Mouse (Mus musculus) embryonic fibroblast, embryonic 13.5 days (primary cell): ENCODE measurements at regions not wholly inside any gene's neighbourhood (a gene's known extent, or its start where the extent isn't known, plus 50 kb on each side); places are given as distances from the start of the nearest gene placed in this dataset.
"Not testable (repeated sequence)": the region's sequence is repeated elsewhere in the genome, so short reads cannot be mapped to it uniquely, and the experiment has no call there.

Experiments
- H3K27ac ChIP-seq: 2 replicates; pipeline ENCODE4 v1.5.1; 2012; ENCODE audit warnings: low read length, control low read depth, inconsistent platforms; ENCODE audit not compliant: insufficient read depth
- H3K4me1 ChIP-seq: 2 replicates; pipeline ENCODE4 v1.6.1; 2011; ENCODE audit warnings: low read length; ENCODE audit not compliant: control insufficient read depth, insufficient read depth
- H3K4me3 ChIP-seq: 2 replicates; pipeline ENCODE4 v1.5.1; 2011; ENCODE audit warnings: mild to moderate bottlenecking, control low read depth, low read length; ENCODE audit not compliant: insufficient read depth
- CTCF ChIP-seq: IDR thresholded peaks from 2 replicates; pipeline ENCODE4 v1.5.1; 2011; ENCODE audit warnings: mild to moderate bottlenecking, control low read depth, low read length, moderate library complexity, borderline replicate concordance; ENCODE audit not compliant: insufficient read depth
- POLR2A ChIP-seq: IDR thresholded peaks from 2 replicates; pipeline ENCODE4 v1.6.1; 2011; ENCODE audit warnings: low read depth, mild to moderate bottlenecking, control low read depth, low read length, moderate library complexity

- TF ChIP-seq CTCF (no peak), POLR2A (no peak)
- Histone ChIP-seq H3K4me1 (peaks cover 6% of the 10 kb centered on the region), H3K27ac (peak overlapping the region; percentile 94), H3K4me3 (no peak overlapping the region)
These were observed 224.2 kb downstream of the Diras2 start for GRCm38 (mm10) chr13:52306783-52307440.

- TF ChIP-seq POLR2A (no peak), CTCF (no peak)
- no peak overlapping the region for H3K4me3 ChIP-seq
- peaks cover 6% of the 10 kb centered on the region for H3K4me1 ChIP-seq
- H3K27ac ChIP-seq = no peak overlapping the region
These were observed 220.1 kb downstream of the Diras2 start for GRCm38 (mm10) chr13:52310954-52311353.

- TF ChIP-seq POLR2A = no peak
- Histone ChIP-seq H3K27ac (no peak overlapping the region), H3K4me1 (no peaks in the 10 kb centered on the region), H3K4me3 (no peak overlapping the region)
These were observed 212.8 kb downstream of the Diras2 start for GRCm38 (mm10) chr13:52318276-52318675.

GRCm38 (mm10) chr13:52323691-52324090, 207.4 kb downstream of the Diras2 start:
- no peaks in the 10 kb centered on the region for H3K4me1 ChIP-seq
- no peak for TF ChIP-seq CTCF
- TF ChIP-seq POLR2A = no peak
- H3K4me3 ChIP-seq = no peak overlapping the region
- H3K27ac ChIP-seq = no peak overlapping the region

GRCm38 (mm10) chr13:52324378-52324777, 206.7 kb downstream of the Diras2 start:
- H3K4me3 ChIP-seq, H3K4me1 ChIP-seq, H3K27ac ChIP-seq: not testable (repeated sequence)

GRCm38 (mm10) chr13:52325647-52326046, 205.4 kb downstream of the Diras2 start:
- not testable (repeated sequence) for H3K4me3 ChIP-seq, H3K27ac ChIP-seq, H3K4me1 ChIP-seq

- no peak for TF ChIP-seq CTCF
- no peak for TF ChIP-seq POLR2A
- no peak overlapping the region for H3K4me3 ChIP-seq
- no peaks in the 10 kb centered on the region for H3K4me1 ChIP-seq
- no peak overlapping the region for H3K27ac ChIP-seq
These were observed 203.3 kb downstream of the Diras2 start for GRCm38 (mm10) chr13:52327734-52328133.

- no peaks in the 10 kb centered on the region for H3K4me1 ChIP-seq
- H3K4me3 ChIP-seq = no peak overlapping the region
- TF ChIP-seq CTCF (no peak), POLR2A (no peak)
- no peak overlapping the region for H3K27ac ChIP-seq
These were observed 202.3 kb downstream of the Diras2 start for GRCm38 (mm10) chr13:52328766-52329165.

- no peaks in the 10 kb centered on the region for H3K4me1 ChIP-seq
- no peak for TF ChIP-seq CTCF
- TF ChIP-seq POLR2A = no peak
- H3K4me3 ChIP-seq = no peak overlapping the region
- no peak overlapping the region for H3K27ac ChIP-seq
These were observed 200.0 kb downstream of the Diras2 start for GRCm38 (mm10) chr13:52331068-52331467.

GRCm38 (mm10) chr13:52334962-52335361, 196.1 kb downstream of the Diras2 start:
- no peak for TF ChIP-seq CTCF
- no peak for TF ChIP-seq POLR2A

GRCm38 (mm10) chr13:52337936-52338335, 193.1 kb downstream of the Diras2 start:
- Histone ChIP-seq H3K4me3 (no peak overlapping the region), H3K27ac (no peak overlapping the region), H3K4me1 (no peaks in the 10 kb centered on the region)
- TF ChIP-seq CTCF (no peak), POLR2A (no peak)

More at GRCm38 (mm10) chr13:52334962-52335361, 196.1 kb downstream of the Diras2 start:
- Histone ChIP-seq H3K4me3 (no peak overlapping the region), H3K4me1 (no peaks in the 10 kb centered on the region), H3K27ac (no peak overlapping the region)
